Mouse (Mus musculus) leukemia stem cell, adult 10-12 weeks (primary cell): ENCODE measurements around the gene Gm20431. TPM values are rescaled to one million over a fixed set of nuclear protein-coding genes. Genes with fewer than 3 reads are reported as not detected.

Source experiments
- polyA plus RNA-seq: library from polyadenylated mRNA; stranded (reverse); fragments of >175 nt; gene quantifications from 2 replicates; pipeline ENCODE4 v1.2.3, GENCODE M21; 2012; ENCODE audit warnings: low replicate concordance

The Gm20431 gene
- polyA plus RNA-seq = not detected in 2 replicates

DNA sequence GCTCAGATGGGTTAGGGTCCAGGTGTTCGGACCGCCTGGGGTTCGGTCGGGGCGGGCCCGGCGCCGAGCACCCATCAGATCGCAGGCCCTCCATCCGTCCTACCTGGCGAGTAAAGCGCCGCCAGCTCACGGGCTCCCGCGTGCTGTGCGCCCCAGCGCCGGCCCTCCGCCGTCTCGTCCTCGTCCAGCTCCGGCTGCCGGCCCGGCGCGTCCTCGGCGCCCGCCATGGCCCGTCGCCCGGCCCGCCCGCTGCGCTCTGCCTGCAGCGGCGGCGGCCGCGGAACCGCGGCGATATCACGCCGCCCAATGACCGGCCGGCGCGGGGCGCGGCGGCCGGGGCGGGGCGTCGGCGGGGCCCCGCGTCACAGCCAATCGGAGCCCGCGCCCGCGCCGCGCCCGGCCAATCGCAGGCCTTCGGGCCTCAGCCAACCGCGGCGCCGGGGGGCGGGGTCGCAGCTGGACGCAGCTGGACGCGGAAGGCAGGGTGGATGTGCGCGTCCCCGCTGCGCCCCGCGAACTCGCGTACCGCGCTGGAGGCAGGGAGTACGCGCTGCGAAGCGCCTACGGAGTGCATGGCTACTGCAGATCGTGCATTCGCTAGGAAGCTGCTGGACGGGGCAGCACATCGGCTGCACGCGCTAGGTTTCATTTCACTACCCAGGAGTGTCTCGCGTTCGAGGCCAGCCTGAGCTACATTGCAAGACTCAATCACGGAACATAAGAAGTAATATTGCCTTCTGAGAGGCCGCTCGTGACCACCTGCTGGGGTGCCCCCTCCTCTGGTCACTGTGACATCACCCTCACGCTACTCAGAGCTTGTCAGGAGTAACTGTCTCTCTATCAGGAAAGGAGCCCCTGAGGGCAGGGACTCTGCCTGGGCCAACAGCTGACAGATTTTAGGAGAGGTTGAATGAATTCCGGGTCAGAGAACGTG lies at the start of gene Gm20431:
Gm20431 (minus strand) TSS at position 227 of the 934 bp plus-strand sequence.

DNA sequence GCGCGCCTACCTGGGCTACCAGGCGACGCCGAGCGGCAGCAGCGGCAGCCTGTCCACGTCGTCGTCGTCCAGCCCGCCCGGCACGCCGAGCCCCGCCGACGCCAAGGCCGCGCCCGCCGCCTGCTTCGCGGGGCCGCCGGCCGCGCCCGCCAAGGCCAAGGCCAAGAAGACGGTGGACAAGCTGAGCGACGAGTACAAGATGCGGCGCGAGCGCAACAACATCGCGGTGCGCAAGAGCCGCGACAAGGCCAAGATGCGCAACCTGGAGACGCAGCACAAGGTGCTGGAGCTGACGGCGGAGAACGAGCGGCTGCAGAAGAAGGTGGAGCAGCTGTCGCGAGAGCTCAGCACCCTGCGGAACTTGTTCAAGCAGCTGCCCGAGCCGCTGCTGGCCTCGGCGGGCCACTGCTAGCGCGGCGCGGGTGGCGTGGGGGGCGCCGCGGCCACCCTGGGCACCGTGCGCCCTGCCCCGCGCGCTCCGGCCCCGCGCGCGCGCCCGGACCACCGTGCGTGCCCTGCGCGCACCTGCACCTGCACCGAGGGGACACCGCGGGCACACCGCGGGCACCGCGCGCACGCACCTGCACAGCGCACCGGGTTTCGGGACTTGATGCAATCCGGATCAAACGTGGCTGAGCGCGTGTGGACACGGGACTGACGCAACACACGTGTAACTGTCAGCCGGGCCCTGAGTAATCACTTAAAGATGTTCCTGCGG lies 28.4 kb upstream of the Gm20431 start, which contains the start of gene Tmem189:
Tmem189 (minus strand) TSS at position 322 of the 718 bp plus-strand sequence.

DNA sequence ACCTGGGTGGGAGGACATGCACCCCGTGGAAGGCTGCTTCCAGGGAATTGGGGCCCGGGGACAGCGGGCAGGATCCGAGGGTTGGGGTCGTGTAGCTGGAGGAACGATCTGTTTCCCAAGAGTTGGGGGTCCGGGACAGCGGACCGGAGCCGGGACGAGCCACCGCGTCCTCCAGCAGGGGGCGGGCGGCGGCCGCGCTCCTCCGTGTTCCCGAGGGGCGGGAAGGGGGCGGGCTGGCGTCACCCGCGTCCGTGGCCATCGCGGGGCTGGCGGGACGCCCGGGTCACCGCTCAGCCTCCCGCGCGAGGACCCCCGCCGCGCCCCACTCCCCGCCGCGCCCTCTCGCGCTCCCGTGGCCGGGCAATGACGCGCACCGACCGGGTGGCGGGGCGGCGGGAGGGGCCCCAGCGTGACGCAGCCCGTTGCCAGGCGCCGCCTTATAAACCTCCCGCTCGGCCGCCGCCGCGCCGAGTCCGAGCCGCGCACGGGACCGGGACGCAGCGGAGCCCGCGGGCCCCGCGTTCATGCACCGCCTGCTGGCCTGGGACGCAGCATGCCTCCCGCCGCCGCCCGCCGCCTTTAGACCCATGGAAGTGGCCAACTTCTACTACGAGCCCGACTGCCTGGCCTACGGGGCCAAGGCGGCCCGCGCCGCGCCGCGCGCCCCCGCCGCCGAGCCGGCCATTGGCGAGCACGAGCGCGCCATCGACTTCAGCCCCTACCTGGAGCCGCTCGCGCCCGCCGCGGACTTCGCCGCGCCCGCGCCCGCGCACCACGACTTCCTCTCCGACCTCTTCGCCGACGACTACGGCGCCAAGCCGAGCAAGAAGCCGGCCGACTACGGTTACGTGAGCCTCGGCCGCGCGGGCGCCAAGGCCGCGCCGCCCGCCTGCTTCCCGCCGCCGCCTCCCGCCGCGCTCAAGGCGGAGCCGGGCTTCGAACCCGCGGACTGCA lies 27.5 kb upstream of the Gm20431 start, which contains the start of gene Cebpb:
Cebpb (plus strand) TSS at position 418 of the 954 bp plus-strand sequence.

DNA sequence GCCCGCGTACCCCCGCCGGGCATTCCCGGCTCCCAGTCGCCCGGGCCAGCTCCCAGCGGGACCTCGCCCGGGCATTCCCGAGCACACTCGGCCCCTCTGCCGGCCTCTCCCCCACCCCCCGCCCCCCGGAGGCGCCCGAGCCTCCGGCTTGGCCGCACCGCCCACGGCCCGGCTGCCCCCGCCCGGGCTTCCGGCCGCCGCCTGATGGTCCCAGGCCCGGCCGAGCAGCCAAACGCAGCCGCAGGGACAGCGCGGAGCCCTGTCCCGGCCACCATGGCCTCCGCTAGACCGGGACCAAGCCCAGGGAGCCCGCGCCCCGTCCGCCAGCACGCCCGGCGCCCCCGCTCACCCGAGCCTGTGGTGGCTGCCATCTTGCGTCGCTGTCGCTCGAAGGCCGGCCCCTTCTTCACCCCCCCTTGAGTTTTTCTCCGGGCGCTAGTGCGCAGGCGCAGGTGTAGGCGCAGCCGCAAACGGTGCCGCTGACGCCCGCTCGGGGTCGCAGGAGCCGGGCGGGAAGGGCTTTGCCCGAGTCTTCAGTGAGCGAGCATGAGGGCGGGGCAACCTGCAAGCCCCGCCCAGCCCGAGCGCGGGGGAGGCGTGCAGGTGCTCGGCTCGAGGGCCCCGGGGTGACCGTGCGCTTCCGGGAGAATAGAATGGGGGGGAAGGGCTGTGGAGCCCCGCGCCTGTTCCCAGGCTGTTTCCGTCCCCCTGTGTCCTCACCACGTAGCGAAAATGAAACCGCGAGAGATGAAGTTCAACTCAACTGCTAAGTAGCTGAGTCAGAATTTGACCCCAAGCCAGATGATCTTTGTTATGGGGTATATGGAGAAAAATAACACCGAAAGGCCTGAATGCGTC lies 29.5 kb downstream of the Gm20431 start, which contains the start of gene Ube2v1:
Ube2v1 (minus strand) TSS at position 505 of the 858 bp plus-strand sequence.

Other genes starting within 250 kb of the Gm20431 start
- gene Slc9a8, start 239.8 kb downstream of the Gm20431 start, polyA plus RNA-seq = 6.1 and 28.2 TPM in 2 replicates
- gene Rnf114, start 168.9 kb downstream of the Gm20431 start, polyA plus RNA-seq = 18.3 and 25.0 TPM in 2 replicates
- 24.2 and 37.0 TPM in 2 replicates for gene Spata2, start 168.6 kb downstream of the Gm20431 start, polyA plus RNA-seq
- gene Snai1, start 123.3 kb downstream of the Gm20431 start, polyA plus RNA-seq = 1.8 and 2.9 TPM in 2 replicates
- 132 and 291 TPM in 2 replicates for gene Ube2v1, start 29.4 kb downstream of the Gm20431 start, polyA plus RNA-seq
- gene Cebpb, start 27.4 kb upstream of the Gm20431 start, polyA plus RNA-seq = 69.7 and 200 TPM in 2 replicates
- 94.0 and 95.1 TPM in 2 replicates for gene Tmem189, start 28.3 kb upstream of the Gm20431 start, polyA plus RNA-seq